Mouse (Mus musculus): Measurements from ENCODE around the gene Rep15.
A peak's percentile ranks its signal among the peaks of the same experiment; 100 is the strongest.

The Rep15 gene

DNA sequence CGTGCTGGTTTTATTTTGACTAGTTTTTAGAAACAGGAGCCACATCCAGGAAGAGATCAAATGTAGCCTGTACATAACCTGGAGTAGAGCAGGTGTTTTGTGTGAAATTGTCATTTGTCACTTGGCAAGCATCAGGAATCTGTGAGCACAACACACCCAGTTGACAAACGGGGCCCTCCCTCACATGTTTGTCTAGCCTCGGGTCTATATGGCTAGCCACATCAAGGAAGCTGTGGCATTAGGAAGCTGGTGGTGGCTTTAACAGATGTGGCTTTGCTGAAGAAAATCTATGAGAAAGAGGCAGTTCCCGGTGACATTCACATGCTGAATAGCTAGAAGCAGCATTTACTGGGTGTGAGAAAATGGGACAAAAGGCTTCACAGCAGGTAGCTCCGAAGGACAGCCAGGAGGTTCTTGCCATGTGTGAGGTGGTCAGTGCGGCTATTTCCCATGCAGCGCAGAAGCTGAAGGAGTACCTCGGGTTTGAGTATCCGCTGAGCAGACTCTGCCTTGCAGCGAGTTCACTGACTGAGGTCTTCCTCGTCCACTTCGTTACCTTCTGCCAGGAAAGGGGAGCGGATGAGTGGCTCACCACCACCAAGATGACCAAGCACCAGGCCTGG lies at the start of gene Rep15:
Gene Rep15, plus strand, starts transcription at position 282 of the 623 bp plus-strand sequence.
- DNase-seq = no peak

DNA sequence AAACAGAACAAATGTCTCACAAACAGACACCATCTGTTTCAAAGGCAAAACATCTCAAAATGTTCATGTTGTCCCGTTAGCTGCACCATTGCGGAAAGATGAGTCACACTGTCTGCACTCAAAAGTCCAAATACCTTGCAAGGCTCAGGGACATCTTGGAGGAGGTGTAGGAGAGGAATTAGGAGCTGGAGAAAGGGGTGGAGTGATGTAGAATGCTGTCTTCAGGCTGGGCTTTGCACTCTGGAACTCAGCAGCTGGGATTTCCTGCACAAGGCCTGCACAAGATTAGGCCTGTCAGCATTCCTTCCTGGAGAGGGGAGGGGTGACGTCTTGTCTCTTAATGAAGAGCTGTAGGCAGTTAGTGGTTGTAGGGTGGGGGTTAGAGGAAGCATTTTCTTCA lies 47.8 kb upstream of the Rep15 start:
- no peak for DNase-seq

DNA sequence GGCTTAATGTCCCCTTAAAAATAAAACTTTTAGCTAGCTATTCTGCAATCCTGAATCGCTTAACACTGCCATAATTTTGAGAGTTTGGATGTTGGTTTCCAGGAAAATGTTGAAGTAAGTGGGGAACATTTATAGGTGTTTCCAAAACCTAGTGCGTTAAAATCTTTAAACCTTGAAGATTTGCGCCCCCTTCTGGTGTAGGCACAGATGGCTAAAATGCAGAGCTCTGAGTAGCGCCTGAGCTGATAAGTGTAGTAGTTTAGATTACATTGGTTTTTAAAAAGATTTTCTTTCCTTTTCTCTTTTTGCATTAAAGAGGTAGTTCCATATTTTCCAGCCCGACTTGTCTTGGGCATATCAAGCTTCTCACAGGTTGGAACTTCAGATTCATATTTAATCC lies 38.1 kb upstream of the Rep15 start:
- peak; percentile 75 for DNase-seq

DNA sequence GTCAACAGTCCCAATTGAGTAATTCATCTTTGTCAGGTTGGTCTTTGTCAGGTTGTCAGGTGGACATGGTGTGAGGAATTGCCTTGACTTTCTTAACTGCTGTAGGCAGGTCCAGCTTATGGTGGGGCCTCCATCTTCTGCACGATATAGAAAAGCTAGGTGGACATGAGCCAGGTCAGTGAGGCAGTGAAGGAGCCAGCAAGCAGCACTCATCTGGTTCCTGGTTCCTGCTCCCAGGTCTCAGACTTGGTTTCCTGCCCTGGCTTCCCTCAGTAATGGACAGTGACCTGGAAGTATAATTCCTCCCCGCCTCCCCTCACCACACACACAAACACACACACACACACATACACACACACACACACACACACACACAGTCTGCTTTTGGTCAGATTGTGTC lies 37.0 kb upstream of the Rep15 start:
- no peak for DNase-seq

DNA sequence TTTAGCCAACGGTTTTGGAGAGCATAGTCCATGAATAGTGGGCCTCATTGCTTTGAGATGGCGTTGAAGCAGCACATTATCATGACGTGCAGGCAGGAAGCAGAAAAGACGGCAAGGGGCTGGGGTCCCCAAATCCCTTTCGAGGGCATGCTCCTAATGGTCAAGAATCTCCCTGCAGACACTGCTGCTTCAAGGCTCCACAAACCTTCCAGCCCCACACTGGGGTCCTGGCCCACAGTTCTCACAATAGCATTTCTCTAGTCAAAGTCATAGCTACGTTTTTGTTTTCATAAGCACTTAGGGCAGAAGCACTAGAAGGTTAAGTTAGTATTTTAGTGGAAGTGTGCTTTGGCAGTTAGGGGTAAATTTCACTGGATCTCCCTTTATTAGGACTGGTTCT lies 36.5 kb upstream of the Rep15 start:
- DNase-seq = no peak

DNA sequence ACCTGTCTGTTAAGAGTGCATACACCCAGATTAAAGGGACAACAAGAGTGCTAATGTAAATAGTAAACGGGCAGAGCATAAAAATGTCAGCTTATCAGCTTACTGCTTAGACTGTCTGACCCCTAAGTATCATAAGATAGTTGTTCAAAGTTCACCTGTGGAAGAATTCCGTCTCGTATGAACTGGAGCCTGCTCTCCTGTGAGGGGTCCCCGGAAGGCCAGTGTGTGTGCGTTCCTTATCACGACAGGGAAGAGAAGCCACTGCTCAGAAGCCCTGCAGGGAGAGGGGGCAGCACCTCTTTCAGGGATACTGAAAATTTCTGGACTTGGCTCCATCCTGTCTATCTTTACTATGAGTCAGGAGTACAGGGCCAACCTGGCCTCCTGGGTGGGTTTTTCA lies 35.4 kb upstream of the Rep15 start:
- DNase-seq = no peak

DNA sequence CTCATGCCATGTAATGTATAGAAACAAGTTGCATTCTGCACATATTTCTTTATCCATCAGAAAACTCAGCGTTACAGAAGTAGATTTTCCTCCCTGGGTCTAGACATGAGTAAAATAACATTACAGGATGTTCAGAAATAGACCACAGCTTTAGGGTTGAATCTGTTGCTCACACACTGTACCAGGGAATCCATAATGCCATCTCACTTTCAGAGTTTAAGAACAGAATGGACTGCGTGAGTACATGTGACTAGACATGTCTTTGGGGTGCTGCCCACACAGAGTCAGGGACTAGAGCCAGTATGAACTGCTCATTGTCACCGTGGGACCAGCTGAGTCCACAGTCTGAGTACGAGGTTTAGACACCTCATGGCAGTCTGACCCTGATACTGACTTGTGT lies 33.7 kb upstream of the Rep15 start:
- no peak for DNase-seq

DNA sequence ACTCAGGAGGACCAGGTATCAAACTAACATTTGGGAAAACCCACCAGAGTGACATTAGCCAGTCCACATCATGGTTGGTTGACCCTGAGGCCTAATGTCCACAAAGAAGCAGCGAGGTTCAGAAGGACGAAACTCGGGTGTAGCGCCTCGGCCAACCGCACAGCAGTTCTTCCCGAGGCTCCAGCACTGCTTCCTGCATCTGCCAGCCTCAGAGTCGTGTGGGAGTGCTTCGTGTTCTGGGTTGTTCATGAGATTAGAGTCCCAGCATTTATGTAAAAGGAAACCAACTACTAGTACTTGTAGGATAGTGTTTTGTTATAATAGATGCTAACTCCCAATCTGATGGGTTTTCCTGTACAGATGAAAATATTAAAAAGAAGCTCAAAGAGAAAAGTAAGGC lies 33.1 kb upstream of the Rep15 start:
- no peak for DNase-seq

DNA sequence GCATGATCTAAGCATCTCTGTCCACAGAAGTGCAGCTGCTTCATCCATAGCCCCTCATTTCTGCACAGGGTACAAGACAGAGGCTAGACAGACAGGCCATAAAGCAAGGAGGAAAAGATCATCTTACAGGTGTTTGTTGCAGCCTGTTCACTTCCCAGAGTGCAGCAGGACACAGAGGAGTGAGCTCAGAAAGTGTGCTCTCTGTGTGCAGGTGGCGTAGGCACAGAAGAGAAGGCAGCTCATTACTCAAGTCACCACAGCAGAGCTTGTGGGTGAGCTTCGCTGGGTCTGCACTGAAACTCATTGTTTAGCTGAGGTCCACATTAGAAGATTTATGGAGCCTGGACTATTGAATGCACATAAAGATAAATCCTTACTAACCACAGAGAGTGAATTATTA lies 32.6 kb upstream of the Rep15 start:
- no peak for DNase-seq

DNA sequence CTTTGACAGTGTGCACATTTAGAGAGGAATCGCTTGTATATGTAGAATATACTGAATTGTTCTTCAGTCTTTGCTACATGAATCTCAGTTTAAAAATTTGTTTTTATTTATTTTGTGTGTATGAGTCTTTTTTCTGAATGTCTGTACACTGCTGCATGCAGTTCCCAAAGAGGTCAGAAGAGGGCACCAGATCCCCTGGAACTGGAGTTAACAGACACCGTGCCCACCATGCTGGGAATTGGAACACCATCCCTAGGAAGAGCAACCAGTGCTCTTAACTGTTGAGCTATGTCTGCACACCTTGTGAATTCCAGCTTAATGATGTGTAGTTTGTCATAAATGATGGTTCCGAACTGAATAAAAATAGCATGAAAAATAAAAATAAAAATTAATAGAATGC lies 24.2 kb upstream of the Rep15 start:
- peak; percentile 44 for DNase-seq

DNA sequence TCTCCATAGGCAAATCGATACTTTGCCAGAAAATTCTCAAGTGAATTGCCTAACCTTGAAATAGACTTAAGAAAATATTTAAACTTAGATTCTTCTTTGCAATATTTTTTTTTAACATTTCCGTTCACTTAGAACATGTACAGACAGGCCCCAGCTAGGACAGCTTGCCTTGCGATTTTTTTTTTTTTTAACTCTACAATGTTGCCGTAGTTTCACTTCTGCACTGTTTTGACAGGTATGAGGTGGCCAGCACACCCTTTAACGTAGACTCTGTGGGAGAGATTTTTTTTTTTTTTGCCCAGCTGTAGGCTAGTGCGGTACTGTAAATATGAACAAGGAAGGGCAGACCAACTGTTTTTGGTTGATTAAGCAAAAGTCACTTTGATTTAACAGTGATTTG lies 22.0 kb upstream of the Rep15 start:
- DNase-seq = no peak

DNA sequence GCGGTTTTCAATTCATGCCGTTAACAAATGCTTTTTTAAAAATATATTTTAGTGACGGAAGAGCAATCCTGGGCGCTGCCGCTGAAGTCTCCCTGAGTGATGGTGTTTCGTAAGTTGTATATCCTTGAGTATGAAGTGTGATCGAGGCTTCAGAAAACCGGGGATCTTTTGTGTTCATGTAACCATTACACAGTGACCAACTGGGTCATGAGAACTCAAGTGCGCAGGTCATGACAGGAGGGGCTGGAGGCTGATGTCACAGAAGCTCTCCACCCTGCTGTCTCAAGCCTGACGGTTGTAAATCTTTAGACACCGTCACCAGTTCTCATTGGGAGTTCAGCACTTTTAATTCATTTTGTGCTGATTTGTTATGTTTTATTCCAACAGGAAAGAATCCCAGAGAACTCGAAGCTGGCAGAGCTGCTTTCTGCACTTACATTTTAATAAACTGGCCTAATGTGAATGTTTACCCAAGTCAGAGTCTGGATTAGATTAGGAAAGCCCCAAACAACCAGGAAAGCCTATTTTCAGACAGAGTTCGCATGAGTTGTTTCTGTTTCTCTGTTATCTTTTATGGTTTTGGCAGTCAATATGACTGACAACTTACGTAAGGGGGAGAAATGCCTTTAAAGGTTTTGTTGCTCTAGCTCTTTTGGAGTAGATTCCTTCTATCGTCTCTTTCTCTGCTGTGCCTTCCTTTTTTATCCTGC lies 21.4 kb upstream of the Rep15 start:
- DNase-seq = no peak

DNA sequence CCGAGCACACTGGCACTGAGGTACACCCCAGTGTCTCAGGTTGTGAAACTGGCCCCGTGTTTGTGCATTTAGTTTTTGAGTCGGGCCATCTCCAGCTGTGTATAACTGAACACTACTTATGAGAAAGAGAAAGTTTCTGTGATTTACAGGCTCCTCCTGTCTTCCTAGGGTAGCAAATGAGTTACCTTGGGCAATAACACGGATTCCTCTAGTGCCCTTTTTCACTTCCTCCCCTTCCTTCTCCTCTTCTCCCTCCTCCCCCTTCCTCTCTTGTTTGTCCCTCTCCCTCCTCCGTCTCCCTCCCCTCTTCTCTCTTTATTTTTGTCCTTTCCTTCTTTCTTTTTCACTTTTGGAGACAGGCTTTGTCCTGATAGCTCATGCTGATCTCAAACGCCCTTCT lies 20.8 kb upstream of the Rep15 start:
- DNase-seq = no peak

DNA sequence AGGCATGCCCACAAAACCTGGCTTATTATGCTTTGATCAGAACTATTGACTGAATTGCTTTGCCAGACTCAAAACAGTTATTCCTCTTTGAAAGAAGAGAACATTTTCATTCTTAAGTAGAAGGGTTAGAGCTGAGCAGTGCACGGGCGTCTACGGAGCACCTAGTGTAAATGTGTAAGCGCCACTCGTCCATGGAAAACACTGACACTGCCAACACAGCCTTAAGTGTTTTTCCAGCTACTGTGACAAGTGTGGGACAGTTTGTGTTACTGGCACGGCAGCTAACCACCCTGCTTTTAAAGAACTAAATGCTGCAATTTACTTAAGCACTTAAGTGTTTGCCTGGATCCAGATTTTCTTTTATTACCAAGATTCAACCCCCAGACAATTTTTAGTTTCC lies 20.4 kb upstream of the Rep15 start:
- DNase-seq = no peak

DNA sequence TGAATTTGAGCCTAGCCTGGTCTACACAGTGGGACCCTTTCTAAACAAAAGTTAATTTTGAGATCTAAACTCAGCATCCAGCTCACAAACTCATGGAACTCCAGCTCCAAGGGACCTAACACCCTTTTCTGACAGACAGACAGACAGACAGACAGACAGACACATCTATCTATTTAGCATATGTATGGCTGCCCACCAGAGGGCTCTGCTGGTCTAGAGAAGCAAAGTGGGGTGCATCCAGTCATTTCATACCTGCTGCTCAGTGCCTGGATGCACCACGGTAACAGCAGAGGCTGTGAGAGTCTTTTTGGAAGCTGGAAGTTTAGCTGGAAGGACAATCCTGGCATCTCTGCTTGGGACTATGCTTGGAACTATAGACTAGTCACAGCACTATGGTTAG lies 18.8 kb upstream of the Rep15 start:
- no peak for DNase-seq

DNA sequence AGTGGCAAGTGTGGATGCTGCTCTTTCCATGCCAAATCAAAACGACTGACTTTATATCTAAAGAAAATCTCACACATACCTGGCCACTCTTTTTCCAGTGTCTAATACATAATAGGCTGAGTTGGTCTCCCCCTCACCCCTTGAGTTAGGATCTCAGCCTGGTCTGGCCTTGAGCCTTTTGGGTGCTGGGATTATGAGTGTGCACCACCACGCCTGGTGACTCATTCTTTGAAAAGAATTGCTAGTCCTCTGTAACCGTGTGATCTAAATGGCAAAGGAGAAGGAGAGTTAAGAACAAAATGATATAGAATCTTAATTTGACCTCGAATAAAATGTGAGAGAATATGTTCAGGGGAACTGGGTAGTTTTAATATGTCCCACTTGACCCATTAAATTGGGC lies 14.5 kb upstream of the Rep15 start:
- DNase-seq = no peak

DNA sequence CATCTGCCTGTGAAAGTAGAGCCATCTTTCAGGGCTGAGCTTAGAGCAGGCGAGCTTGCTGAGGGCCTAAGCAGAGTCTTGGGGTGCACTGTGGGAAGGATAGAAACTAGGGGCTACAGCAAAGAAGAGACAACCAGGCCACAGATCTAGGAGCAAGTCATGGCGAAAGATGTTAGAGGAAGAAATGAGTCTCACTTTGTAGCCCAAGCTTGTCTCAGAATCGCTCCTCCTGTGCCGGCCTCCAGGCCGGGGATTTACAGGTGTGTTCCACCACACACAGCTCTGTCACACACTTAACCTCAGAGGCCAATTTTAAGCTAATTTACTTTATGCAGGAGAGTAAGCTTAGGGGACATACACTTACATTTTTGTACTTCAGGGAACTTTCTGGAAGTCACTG lies 14.0 kb upstream of the Rep15 start:
- no peak for DNase-seq

DNA sequence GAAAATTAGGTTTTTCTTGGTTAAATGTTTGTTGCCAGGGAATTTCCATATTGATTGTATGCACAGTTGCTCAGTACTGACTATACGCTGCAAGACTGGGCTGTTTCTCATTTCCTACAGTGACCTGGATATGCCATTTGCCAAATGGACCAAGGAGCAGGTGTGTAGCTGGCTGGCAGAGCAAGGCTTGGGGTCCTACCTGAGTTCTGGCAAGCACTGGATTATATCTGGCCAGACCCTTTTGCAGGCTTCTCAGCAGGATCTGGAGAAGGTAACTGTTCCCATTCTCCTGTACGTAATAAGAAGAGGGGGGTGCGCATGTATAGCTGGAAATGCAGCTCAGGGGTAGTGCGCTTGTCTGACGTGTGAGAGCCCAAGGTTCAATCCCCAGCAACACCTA lies 11.2 kb upstream of the Rep15 start:
- DNase-seq = no peak

DNA sequence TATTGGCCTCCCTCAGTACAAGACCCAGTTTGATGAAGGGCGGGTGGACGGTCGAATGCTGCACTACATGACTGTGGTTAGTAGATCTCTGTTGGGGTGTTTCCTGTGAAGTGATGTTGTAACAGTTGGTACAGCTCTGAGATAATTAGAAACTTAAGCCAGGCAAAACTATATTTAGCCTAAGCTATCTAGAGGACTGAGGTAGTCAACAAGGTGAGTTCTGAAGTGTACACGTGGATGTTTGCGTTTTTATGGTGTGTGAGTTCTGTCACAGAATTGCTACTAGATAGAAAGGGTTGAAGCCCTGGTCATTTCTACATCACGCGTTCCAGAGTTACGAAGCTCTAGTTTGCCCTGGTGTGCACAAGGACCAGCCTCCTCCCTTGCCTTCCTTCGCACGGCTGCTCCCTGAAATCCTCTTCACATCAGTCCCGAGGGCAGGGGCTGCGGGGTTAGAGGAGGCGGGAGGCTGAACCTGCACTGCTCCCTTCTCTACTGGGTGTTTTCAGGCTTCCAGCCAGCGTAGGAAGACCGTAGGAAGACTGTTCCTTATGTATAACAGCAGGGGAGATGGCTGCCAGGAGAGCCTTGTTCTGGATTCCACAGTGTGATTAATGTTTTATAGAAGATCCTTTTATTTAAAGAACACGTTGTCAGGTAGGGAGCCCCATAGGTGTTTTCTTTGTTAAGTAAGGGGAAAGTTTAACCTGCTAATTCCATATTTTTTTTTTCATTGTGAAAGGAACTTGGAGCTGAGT lies 9.8 kb upstream of the Rep15 start:
- DNase-seq = no peak

DNA sequence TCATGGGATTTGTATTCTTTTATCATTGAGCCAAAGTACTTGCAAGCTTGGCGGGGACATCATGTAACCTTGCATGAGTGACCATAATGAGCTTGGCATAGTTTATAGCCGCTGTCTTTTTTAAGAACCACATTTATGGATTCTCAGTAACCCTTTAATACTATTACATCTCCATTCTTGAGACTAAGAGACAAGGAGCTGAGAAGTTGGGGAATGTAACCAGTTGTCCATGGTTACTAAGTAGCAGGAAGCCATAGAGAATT lies 9.3 kb upstream of the Rep15 start:
- no peak for DNase-seq

DNA sequence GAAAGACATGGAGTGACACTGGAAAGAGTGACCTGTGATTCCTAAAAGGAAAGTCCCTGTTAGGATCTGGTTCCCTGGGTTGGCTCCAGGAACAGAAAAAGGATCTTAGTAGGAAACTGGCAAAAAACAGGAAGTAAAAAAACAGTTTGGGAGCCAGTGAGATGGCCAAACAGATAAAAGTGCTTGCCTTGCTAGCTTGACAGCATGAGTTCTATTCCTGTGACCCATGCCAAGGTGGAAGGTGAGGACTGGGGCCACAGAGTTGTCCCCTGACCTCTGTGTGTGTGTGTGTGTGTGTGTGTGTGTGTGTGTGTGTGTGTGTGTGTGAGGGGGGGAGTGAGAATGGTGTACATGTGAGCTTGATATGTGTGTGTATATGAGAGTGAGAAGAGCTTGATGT lies 8.8 kb upstream of the Rep15 start:
- no peak for DNase-seq

DNA sequence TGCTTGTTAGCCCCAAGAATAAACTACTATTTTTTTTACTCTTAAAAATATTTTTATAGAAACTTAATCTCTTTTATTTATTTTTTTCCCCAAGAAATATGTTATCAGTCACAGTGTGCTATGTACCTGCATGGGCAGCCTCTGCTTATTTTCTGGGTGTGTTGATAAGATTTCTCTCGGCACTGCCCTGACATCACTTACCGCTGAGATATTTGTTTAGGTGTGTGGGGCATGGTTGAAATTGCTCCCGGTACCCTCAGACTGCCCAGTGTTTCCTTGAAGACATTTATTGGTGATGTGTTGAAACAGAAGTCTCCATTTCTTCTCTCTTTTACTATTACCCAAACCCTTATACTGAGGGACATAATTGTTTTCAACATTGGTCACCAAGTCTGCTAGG lies 7.6 kb upstream of the Rep15 start:
- no peak for DNase-seq

DNA sequence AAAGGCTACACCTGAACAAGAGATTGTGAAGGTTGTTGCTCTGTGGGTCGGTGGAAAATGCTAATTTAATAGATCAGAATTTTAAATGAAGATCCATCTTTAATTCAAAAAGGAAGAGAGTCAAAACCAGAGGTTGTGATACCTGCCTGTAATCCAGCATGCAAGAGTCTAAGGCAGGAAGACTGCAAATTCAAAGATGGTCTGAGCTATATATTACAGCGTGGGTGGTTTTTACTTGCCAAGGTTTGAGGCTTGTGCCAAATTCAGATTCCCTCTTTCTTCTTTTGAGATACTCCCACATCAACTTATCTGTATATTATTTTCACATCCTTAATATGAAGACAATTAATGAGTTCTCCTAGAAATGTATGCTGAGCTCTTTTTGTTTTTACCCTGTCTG lies 4.0 kb upstream of the Rep15 start:
- DNase-seq = no peak

DNA sequence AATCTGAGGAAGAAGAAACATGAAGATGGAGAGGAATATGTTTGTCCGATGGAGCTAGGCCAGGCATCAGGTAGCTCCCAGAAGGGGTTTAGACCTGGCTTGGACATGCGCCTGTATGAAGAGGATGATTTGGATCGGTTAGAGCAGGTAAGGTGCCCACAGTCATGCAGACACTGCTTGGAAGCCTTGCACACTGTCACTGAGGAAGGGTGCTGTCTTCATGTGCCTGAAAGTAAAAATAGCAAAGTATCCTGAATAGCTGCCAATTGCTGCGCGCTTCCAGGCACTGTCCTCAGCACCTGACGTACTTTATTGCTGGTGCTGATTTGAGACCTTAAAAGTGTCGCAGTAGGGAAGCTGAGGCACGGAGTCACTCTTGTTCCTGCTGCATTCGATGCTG lies 2.8 kb upstream of the Rep15 start:
- DNase-seq = no peak
